Mouse (Mus musculus): Measurements from ENCODE around the gene Cdh18. TPM values are rescaled to one million over a fixed set of nuclear protein-coding genes. Genes with fewer than 3 reads are reported as not detected.

The Cdh18 gene
- 0.18 and 0.24 TPM in 2 replicates for polyA plus RNA-seq (2015; fragmentation: Nextera tagmentation; extraction: Ambion mirVana)

GRCm38 (mm10) chr15:22548711-22549271 lies at the start of gene Cdh18:
Cdh18 (plus strand) TSS chr15:22549022.
- 44% methylated on average over 5 of the region's 5 CpGs for WGBS
- Histone ChIP-seq H3K4me3 (ENCODE audit: low read length) (no peak within 1 kb of the TSS), H3K4me2 (ENCODE audit: low read depth, low read length) (no peak within 1 kb of the TSS), H3K9me3 (ENCODE audit: control insufficient read depth, low read length) (no peaks in the 10 kb centered on the region), H3K27ac (ENCODE audit: low read length) (no peak within 1 kb of the TSS), H3K27me3 (ENCODE audit: control insufficient read depth, insufficient read depth, low read depth, low read length) (no peaks in the 10 kb centered on the region), H3K36me3 (ENCODE audit: control insufficient read depth, insufficient read depth, low read length) (no peaks in the 10 kb centered on the region), H3K4me1 (replicated peaks; ENCODE audit: control insufficient read depth, insufficient read depth, low read length) (no peaks in the 10 kb centered on the region), H3K9ac (ENCODE audit: low read length) (no peak within 1 kb of the TSS)
- ATAC-seq (ENCODE audit: low read depth) = no peak

DNA sequence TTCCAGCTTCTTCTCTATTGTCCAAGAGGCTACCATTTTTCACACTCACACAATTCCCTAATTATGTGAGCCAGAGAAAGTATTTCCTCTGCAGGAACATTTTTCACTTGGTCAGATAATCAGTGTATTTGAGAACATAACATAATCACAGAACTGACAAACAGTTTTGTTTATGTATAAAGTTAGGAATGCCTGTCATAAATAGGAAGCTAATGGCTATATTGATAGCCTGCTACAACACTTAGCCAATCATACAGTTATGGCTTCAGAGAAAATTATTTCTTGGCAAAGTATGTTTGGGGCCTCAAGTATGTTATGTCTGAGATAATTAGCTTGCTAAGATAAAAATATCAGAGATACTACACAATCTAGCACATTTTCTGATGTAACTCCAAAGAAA lies 37.6 kb upstream of the Cdh18 start:
- ATAC-seq (ENCODE audit: low read depth) = peak; percentile 72

GRCm38 (mm10) chr15:22535828-22536227 lies 13.0 kb upstream of the Cdh18 start:
- H3K4me1 ChIP-seq (replicated peaks; ENCODE audit: control insufficient read depth, insufficient read depth, low read length) = no peaks in the 10 kb centered on the region
- H3K27me3 ChIP-seq (ENCODE audit: control insufficient read depth, insufficient read depth, low read depth, low read length) = no peaks in the 10 kb centered on the region
- H3K27ac ChIP-seq (ENCODE audit: low read length) = no peak overlapping the region
- no peaks in the 10 kb centered on the region for H3K36me3 ChIP-seq (ENCODE audit: control insufficient read depth, insufficient read depth, low read length)
- H3K4me3 ChIP-seq (ENCODE audit: low read length) = no peak overlapping the region
- no peak overlapping the region for H3K4me2 ChIP-seq (ENCODE audit: low read depth, low read length)
- no peak overlapping the region for H3K9ac ChIP-seq (ENCODE audit: low read length)
- ATAC-seq (ENCODE audit: low read depth) = no peak
- H3K9me3 ChIP-seq (ENCODE audit: control insufficient read depth, low read length) = no peaks in the 10 kb centered on the region
- WGBS = 46% methylated on average over 2 of the region's 2 CpGs

More for the DNA sequence above, 37.6 kb upstream of the Cdh18 start:
- no peaks in the 10 kb centered on the region for H3K9me3 ChIP-seq (ENCODE audit: control insufficient read depth, low read length)
- no peak overlapping the region for H3K4me3 ChIP-seq (ENCODE audit: low read length)
- H3K27me3 ChIP-seq (ENCODE audit: control insufficient read depth, insufficient read depth, low read depth, low read length) = no peaks in the 10 kb centered on the region
- H3K9ac ChIP-seq (ENCODE audit: low read length) = no peak overlapping the region
- no peaks in the 10 kb centered on the region for H3K4me1 ChIP-seq (replicated peaks; ENCODE audit: control insufficient read depth, insufficient read depth, low read length)
- no peak overlapping the region for H3K4me2 ChIP-seq (ENCODE audit: low read depth, low read length)
- H3K36me3 ChIP-seq (ENCODE audit: control insufficient read depth, insufficient read depth, low read length) = no peaks in the 10 kb centered on the region
- H3K27ac ChIP-seq (ENCODE audit: low read length) = no peak overlapping the region

DNA sequence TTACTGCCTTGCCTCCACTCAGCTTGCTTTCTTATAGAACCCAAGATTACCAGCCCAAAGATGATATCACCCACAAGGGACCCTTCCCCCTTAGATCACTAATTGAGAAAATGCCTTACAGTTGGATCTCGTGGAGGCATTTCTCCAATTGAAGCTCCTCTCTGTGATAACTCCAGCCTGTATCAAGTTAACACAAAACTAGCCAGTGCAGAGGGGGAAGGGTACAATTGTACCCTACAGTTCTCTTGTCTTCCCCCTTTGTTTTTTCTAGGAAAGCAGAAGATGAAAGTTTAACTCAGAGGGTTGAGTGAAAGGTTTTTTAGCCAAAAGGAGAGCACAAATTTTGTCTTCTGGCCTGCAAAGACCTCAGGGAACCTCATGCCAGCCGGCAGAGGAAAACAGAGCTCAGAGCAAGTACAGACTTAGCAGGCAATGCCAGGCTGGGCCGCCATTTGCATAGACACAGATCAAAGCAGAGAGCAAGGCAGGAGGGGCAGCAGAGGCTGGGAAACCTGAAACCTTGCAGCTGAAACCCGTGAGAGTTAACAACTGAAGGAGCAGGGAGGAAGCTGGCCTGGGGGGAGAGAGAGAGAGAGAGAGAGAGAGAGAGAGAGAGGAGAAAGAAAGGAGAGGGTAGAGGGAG lies 29.3 kb downstream of the Cdh18 start:
- 9% methylated on average over 4 of the region's 4 CpGs for WGBS
- Histone ChIP-seq H3K4me1 (replicated peaks; ENCODE audit: control insufficient read depth, insufficient read depth, low read length) (no peaks in the 10 kb centered on the region), H3K36me3 (ENCODE audit: control insufficient read depth, insufficient read depth, low read length) (no peaks in the 10 kb centered on the region), H3K27me3 (ENCODE audit: control insufficient read depth, insufficient read depth, low read depth, low read length) (no peaks in the 10 kb centered on the region), H3K27ac (ENCODE audit: low read length) (no peak overlapping the region), H3K9ac (ENCODE audit: low read length) (no peak overlapping the region), H3K4me2 (ENCODE audit: low read depth, low read length) (no peak overlapping the region), H3K9me3 (ENCODE audit: control insufficient read depth, low read length) (no peaks in the 10 kb centered on the region), H3K4me3 (ENCODE audit: low read length) (no peak overlapping the region)
- no peak for ATAC-seq (ENCODE audit: low read depth)

DNA sequence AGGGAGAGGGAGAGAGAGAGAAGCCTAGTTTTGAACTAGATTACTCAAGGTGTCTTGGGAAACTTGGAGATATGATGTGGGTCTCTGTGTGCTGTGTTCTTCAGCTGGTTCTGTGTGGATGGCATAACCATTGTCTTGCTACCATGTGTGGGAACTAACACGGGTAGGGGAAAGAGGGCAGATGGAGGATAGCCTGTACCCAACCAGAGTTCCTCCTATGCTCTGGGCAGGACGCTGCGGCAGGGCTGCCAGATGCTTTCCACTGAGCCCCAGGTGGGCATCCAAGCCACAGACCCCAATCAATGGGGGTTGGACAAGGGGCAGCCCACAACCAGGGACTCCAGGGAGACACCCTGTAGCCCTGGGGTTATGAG lies 29.8 kb downstream of the Cdh18 start:
- 41% methylated on average over 3 of the region's 3 CpGs for WGBS
- H3K9ac ChIP-seq (ENCODE audit: low read length) = no peak overlapping the region
- H3K4me1 ChIP-seq (replicated peaks; ENCODE audit: control insufficient read depth, insufficient read depth, low read length) = no peaks in the 10 kb centered on the region
- ATAC-seq (ENCODE audit: low read depth) = no peak
- no peaks in the 10 kb centered on the region for H3K27me3 ChIP-seq (ENCODE audit: control insufficient read depth, insufficient read depth, low read depth, low read length)
- no peaks in the 10 kb centered on the region for H3K9me3 ChIP-seq (ENCODE audit: control insufficient read depth, low read length)
- H3K27ac ChIP-seq (ENCODE audit: low read length) = no peak overlapping the region
- no peak overlapping the region for H3K4me2 ChIP-seq (ENCODE audit: low read depth, low read length)
- no peak overlapping the region for H3K4me3 ChIP-seq (ENCODE audit: low read length)
- no peaks in the 10 kb centered on the region for H3K36me3 ChIP-seq (ENCODE audit: control insufficient read depth, insufficient read depth, low read length)

DNA sequence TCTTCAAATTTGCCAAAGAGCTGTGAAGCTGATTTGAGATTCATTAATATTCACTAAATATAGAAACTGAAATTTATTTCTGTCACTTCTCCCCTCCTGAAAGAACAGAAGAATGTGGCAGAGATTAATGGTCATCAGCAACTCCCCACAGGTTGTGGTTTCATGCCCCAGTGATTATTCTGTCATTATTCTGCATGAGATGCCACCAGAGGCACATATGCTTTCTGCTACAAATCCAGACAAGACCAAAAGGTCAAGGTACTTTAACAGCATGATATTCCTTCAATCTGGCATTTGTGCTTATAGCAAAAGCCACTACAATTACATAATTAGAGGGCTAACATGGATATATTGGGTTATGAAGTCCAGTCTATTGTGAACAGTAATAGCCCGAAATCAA lies 35.8 kb downstream of the Cdh18 start:
- H3K4me3 ChIP-seq (ENCODE audit: low read length) = no peak overlapping the region
- H3K9ac ChIP-seq (ENCODE audit: low read length) = no peak overlapping the region
- H3K36me3 ChIP-seq (ENCODE audit: control insufficient read depth, insufficient read depth, low read length) = no peaks in the 10 kb centered on the region
- no peaks in the 10 kb centered on the region for H3K27me3 ChIP-seq (ENCODE audit: control insufficient read depth, insufficient read depth, low read depth, low read length)
- H3K4me2 ChIP-seq (ENCODE audit: low read depth, low read length) = no peak overlapping the region
- no peaks in the 10 kb centered on the region for H3K4me1 ChIP-seq (replicated peaks; ENCODE audit: control insufficient read depth, insufficient read depth, low read length)
- no peak overlapping the region for H3K27ac ChIP-seq (ENCODE audit: low read length)
- no peaks in the 10 kb centered on the region for H3K9me3 ChIP-seq (ENCODE audit: control insufficient read depth, low read length)
- 93% methylated on average over 1 of the region's 1 CpGs for WGBS
- ATAC-seq (ENCODE audit: low read depth) = no peak

DNA sequence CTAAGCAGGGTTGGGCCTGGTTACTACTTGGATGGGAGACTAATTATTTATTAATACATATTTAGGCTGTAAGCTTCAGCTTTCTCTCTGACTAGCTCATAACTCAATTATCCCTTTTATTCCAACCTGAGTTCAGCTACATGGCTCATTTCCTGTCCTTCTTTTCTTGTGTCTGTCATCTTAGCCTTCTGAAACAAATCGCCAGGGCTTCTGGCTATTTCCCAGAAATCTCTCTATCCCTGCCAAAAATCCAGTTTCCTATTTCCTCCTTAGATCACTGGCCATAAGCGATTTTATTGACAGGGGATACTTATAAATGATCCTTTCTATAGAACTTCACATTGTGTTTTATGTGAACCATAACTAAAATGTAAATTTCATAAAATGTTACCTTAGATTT lies 167.6 kb downstream of the Cdh18 start:
- Histone ChIP-seq H3K4me2 (ENCODE audit: low read depth, low read length) (no peak overlapping the region), H3K4me1 (replicated peaks; ENCODE audit: control insufficient read depth, insufficient read depth, low read length) (no peaks in the 10 kb centered on the region), H3K36me3 (ENCODE audit: control insufficient read depth, insufficient read depth, low read length) (no peaks in the 10 kb centered on the region), H3K9me3 (ENCODE audit: control insufficient read depth, low read length) (no peaks in the 10 kb centered on the region), H3K27ac (ENCODE audit: low read length) (no peak overlapping the region), H3K27me3 (ENCODE audit: control insufficient read depth, insufficient read depth, low read depth, low read length) (no peaks in the 10 kb centered on the region), H3K9ac (ENCODE audit: low read length) (no peak overlapping the region), H3K4me3 (ENCODE audit: low read length) (no peak overlapping the region)
- ATAC-seq (ENCODE audit: low read depth) = no peak
- 54% methylated on average over 2 of the region's 2 CpGs for WGBS

DNA sequence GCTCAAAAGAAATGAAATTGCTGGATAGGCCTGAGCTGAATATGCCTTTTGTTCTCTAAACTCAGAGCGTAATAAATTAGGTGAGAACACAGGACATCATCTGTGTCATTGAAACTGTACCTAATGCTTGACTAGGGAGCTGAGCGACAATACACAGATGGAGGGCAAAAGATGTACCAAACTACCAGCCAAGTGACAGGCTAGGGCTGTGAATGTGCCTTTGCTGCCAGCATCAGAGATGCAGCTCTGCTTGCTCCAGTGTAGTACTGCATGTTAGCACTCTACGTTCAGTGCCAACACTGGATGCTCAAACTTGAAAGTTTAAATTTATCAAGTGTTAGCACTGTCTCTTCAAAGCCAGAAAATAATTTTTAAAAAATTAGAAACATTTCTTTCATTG lies 168.9 kb downstream of the Cdh18 start:
- H3K9ac ChIP-seq (ENCODE audit: low read length) = no peak overlapping the region
- H3K27me3 ChIP-seq (ENCODE audit: control insufficient read depth, insufficient read depth, low read depth, low read length) = no peaks in the 10 kb centered on the region
- WGBS = 59% methylated on average over 3 of the region's 3 CpGs
- H3K36me3 ChIP-seq (ENCODE audit: control insufficient read depth, insufficient read depth, low read length) = no peaks in the 10 kb centered on the region
- H3K4me1 ChIP-seq (replicated peaks; ENCODE audit: control insufficient read depth, insufficient read depth, low read length) = no peaks in the 10 kb centered on the region
- no peak overlapping the region for H3K27ac ChIP-seq (ENCODE audit: low read length)
- ATAC-seq (ENCODE audit: low read depth) = no peak
- no peak overlapping the region for H3K4me2 ChIP-seq (ENCODE audit: low read depth, low read length)
- H3K9me3 ChIP-seq (ENCODE audit: control insufficient read depth, low read length) = no peaks in the 10 kb centered on the region
- H3K4me3 ChIP-seq (ENCODE audit: low read length) = no peak overlapping the region

DNA sequence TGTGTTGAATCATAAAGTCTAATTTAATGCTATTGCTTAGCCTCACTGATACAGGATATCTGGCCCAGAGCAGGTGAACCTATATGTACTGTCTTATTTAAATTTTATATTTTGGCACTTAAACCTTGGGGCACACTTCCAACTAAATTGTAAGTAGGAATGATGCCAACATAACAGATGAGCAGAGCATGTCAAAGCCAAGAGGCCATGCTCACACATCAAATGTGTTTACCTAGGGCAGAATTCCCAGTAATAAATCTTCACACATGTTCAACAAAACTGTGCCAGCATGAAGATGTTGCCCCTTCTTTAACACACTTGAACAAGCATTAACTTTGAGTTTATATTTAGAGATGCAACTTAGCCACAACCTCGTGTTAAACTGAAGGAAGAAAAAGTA lies 177.8 kb downstream of the Cdh18 start:
- H3K4me1 ChIP-seq (replicated peaks; ENCODE audit: control insufficient read depth, insufficient read depth, low read length) = no peaks in the 10 kb centered on the region
- H3K4me2 ChIP-seq (ENCODE audit: low read depth, low read length) = no peak overlapping the region
- no peaks in the 10 kb centered on the region for H3K27me3 ChIP-seq (ENCODE audit: control insufficient read depth, insufficient read depth, low read depth, low read length)
- WGBS = 30% methylated on average over 1 of the region's 1 CpGs
- no peak for ATAC-seq (ENCODE audit: low read depth)
- no peaks in the 10 kb centered on the region for H3K36me3 ChIP-seq (ENCODE audit: control insufficient read depth, insufficient read depth, low read length)
- no peak overlapping the region for H3K27ac ChIP-seq (ENCODE audit: low read length)
- no peak overlapping the region for H3K4me3 ChIP-seq (ENCODE audit: low read length)
- no peak overlapping the region for H3K9ac ChIP-seq (ENCODE audit: low read length)
- H3K9me3 ChIP-seq (ENCODE audit: control insufficient read depth, low read length) = no peaks in the 10 kb centered on the region

GRCm38 (mm10) chr15:22733039-22733438 lies 184.2 kb downstream of the Cdh18 start:
- Histone ChIP-seq H3K4me1 (replicated peaks; ENCODE audit: control insufficient read depth, insufficient read depth, low read length) (no peaks in the 10 kb centered on the region), H3K4me3 (ENCODE audit: low read length) (no peak overlapping the region), H3K36me3 (ENCODE audit: control insufficient read depth, insufficient read depth, low read length) (no peaks in the 10 kb centered on the region), H3K27me3 (ENCODE audit: control insufficient read depth, insufficient read depth, low read depth, low read length) (no peaks in the 10 kb centered on the region), H3K4me2 (ENCODE audit: low read depth, low read length) (no peak overlapping the region), H3K27ac (ENCODE audit: low read length) (no peak overlapping the region), H3K9ac (ENCODE audit: low read length) (no peak overlapping the region), H3K9me3 (ENCODE audit: control insufficient read depth, low read length) (no peaks in the 10 kb centered on the region)
- ATAC-seq (ENCODE audit: low read depth) = no peak

All from lung, embryonic 16.5 days (tissue).